Mouse (Mus musculus) neural tube, embryonic 12.5 days (tissue): ENCODE results near the gene Atp5e. TPM values are rescaled to one million over a fixed set of nuclear protein-coding genes. Genes with fewer than 3 reads are reported as not detected.

Experiments used
- ATAC-seq: fragments of 200-750 bp; cut with Nextera tagmentation; 2 replicates; pipeline ENCODE4 v1.8.0; 2017; ENCODE audit warnings: low read depth, mild to moderate bottlenecking, moderate TSS enrichment, moderate library complexity; ENCODE audit not compliant: low FRiP score
- H3K27ac ChIP-seq: fragments of 300-500 bp; sonication (generic); 2 replicates; pipeline ENCODE4 v1.5.1; 2016
- H3K27me3 ChIP-seq: fragments of 300-500 bp; sonication (generic); replicated peaks from 2 replicates; pipeline ENCODE4 v1.6.1; 2016; ENCODE audit warnings: mild to moderate bottlenecking
- H3K36me3 ChIP-seq: fragments of 300-500 bp; sonication (generic); 2 replicates; pipeline ENCODE4 v1.6.1; 2016; ENCODE audit warnings: mild to moderate bottlenecking
- H3K4me1 ChIP-seq: fragments of 300-500 bp; sonication (generic); 2 replicates; pipeline ENCODE4 v1.6.1; 2016
- H3K4me2 ChIP-seq: fragments of 300-500 bp; sonication (generic); replicated peaks from 2 replicates; pipeline ENCODE4 v1.6.1; 2016; ENCODE audit warnings: mild to moderate bottlenecking
- H3K4me3 ChIP-seq: fragments of 300-500 bp; sonication (generic); 2 replicates; pipeline ENCODE4 v1.5.1; 2016
- H3K9ac ChIP-seq: fragments of 300-500 bp; sonication (generic); 2 replicates; pipeline ENCODE4 v1.6.1; 2016; ENCODE audit warnings: mild to moderate bottlenecking
- H3K9me3 ChIP-seq: fragments of 300-500 bp; sonication (generic); 2 replicates; pipeline ENCODE4 v1.6.1; 2016; ENCODE audit warnings: mild to moderate bottlenecking
- WGBS: fragments of 180-500 bp; shearing (Covaris S2); methylation state at CpG from one replicate; pipeline ENCODE4 v1.1.7; 2016; 5-methylcytosine and 5-hydroxymethylcytosine counted together
- polyA plus RNA-seq: library from polyadenylated mRNA; unstranded; fragments of >200 nt; fragmentation: Nextera tagmentation; extraction: Ambion mirVana; gene quantifications from 2 replicates; pipeline ENCODE4 v1.2.1, GENCODE M21; 2016

Atp5e gene
- polyA plus RNA-seq, result 772 and 808 TPM in 2 replicates

- H3K4me3 ChIP-seq, result peak within 1 kb of the TSS; percentile 79
- WGBS, result 3% methylated on average over 48 of the region's 48 CpGs
- H3K9ac ChIP-seq, result peak within 1 kb of the TSS; percentile 73
- ATAC-seq, result peak; percentile 99
- H3K36me3 ChIP-seq, result peaks cover 55% of the 10 kb centered on the region
- H3K4me2 ChIP-seq, result peak within 1 kb of the TSS; percentile 93
- H3K4me1 ChIP-seq, result peaks cover 7% of the 10 kb centered on the region
- no peak within 1 kb of the TSS for H3K27ac ChIP-seq
- H3K27me3 ChIP-seq, result no peaks in the 10 kb centered on the region
- no peaks in the 10 kb centered on the region for H3K9me3 ChIP-seq
These were observed at the start of gene Atp5e for GRCm38 (mm10) chr2:174463789-174464523. Gene Atp5e (minus strand): TSS chr2:174464105.

- Histone ChIP-seq H3K27me3 (no peaks in the 10 kb centered on the region), H3K4me1 (no peaks in the 10 kb centered on the region), H3K27ac (no peak overlapping the region), H3K9ac (no peak overlapping the region), H3K4me2 (no peak overlapping the region), H3K4me3 (no peak overlapping the region), H3K36me3 (no peaks in the 10 kb centered on the region), H3K9me3 (no peaks in the 10 kb centered on the region)
- WGBS, result 91% methylated on average over 8 of the region's 8 CpGs
- no peak for ATAC-seq
These were observed 45.9 kb upstream of the Atp5e start for GRCm38 (mm10) chr2:174509825-174510224.

- WGBS, result 84% methylated on average over 4 of the region's 4 CpGs
These were observed 44.1 kb upstream of the Atp5e start for GRCm38 (mm10) chr2:174507998-174508397.

GRCm38 (mm10) chr2:174502831-174503460 is 39.0 kb upstream of the Atp5e start:
- H3K4me2 ChIP-seq, result no peak overlapping the region
- no peak overlapping the region for H3K4me3 ChIP-seq
- H3K27ac ChIP-seq, result no peak overlapping the region
- no peaks in the 10 kb centered on the region for H3K9me3 ChIP-seq
- no peaks in the 10 kb centered on the region for H3K27me3 ChIP-seq
- no peak overlapping the region for H3K9ac ChIP-seq
- H3K36me3 ChIP-seq, result no peaks in the 10 kb centered on the region
- ATAC-seq, result no peak
- 83% methylated on average over 25 of the region's 25 CpGs for WGBS
- H3K4me1 ChIP-seq, result no peaks in the 10 kb centered on the region

More at GRCm38 (mm10) chr2:174507998-174508397, 44.1 kb upstream of the Atp5e start:
- no peak for ATAC-seq
- Histone ChIP-seq H3K9ac (no peak overlapping the region), H3K4me2 (no peak overlapping the region), H3K4me3 (no peak overlapping the region), H3K9me3 (no peaks in the 10 kb centered on the region), H3K27ac (no peak overlapping the region), H3K4me1 (no peaks in the 10 kb centered on the region), H3K36me3 (no peaks in the 10 kb centered on the region), H3K27me3 (no peaks in the 10 kb centered on the region)

- Histone ChIP-seq H3K36me3 (no peaks in the 10 kb centered on the region), H3K4me2 (no peak overlapping the region), H3K9ac (no peak overlapping the region), H3K27me3 (no peaks in the 10 kb centered on the region), H3K4me3 (no peak overlapping the region), H3K9me3 (no peaks in the 10 kb centered on the region), H3K27ac (no peak overlapping the region), H3K4me1 (no peaks in the 10 kb centered on the region)
- ATAC-seq, result no peak
- 54% methylated on average over 5 of the region's 5 CpGs for WGBS
These were observed 38.4 kb upstream of the Atp5e start for GRCm38 (mm10) chr2:174502321-174502720.

- ATAC-seq, result 0 out of 2 replicates have a peak, but pooled peaks have one; percentile 21
- no peak overlapping the region for H3K27ac ChIP-seq
- no peak overlapping the region for H3K4me3 ChIP-seq
- H3K27me3 ChIP-seq, result no peaks in the 10 kb centered on the region
- no peaks in the 10 kb centered on the region for H3K36me3 ChIP-seq
- no peaks in the 10 kb centered on the region for H3K4me1 ChIP-seq
- 83% methylated on average over 8 of the region's 8 CpGs for WGBS
- no peaks in the 10 kb centered on the region for H3K9me3 ChIP-seq
- H3K9ac ChIP-seq, result no peak overlapping the region
- H3K4me2 ChIP-seq, result no peak overlapping the region
These were observed 37.6 kb upstream of the Atp5e start for GRCm38 (mm10) chr2:174501517-174501916.

GRCm38 (mm10) chr2:174500814-174501503 is 37.1 kb upstream of the Atp5e start:
- Histone ChIP-seq H3K27me3 (no peaks in the 10 kb centered on the region), H3K27ac (no peak overlapping the region), H3K4me3 (no peak overlapping the region), H3K36me3 (no peaks in the 10 kb centered on the region), H3K9me3 (no peaks in the 10 kb centered on the region), H3K9ac (no peak overlapping the region), H3K4me2 (no peak overlapping the region), H3K4me1 (no peaks in the 10 kb centered on the region)
- WGBS, result 79% methylated on average over 14 of the region's 14 CpGs
- ATAC-seq, result peak; percentile 68

GRCm38 (mm10) chr2:174492858-174493257 is 29.0 kb upstream of the Atp5e start:
- H3K4me2 ChIP-seq, result no peak overlapping the region
- ATAC-seq, result no peak
- H3K4me3 ChIP-seq, result no peak overlapping the region
- no peak overlapping the region for H3K9ac ChIP-seq
- WGBS, result 75% methylated on average over 2 of the region's 2 CpGs
- 0 out of 2 replicates have a peak, but pooled peaks cover 3% of the 10 kb centered on the region for H3K9me3 ChIP-seq
- H3K4me1 ChIP-seq, result no peaks in the 10 kb centered on the region
- H3K27ac ChIP-seq, result no peak overlapping the region
- no peaks in the 10 kb centered on the region for H3K36me3 ChIP-seq
- no peaks in the 10 kb centered on the region for H3K27me3 ChIP-seq

GRCm38 (mm10) chr2:174487005-174487404 is 23.1 kb upstream of the Atp5e start:
- WGBS, result 87% methylated on average over 5 of the region's 5 CpGs
- no peak overlapping the region for H3K4me3 ChIP-seq

GRCm38 (mm10) chr2:174478746-174479145 is 14.8 kb upstream of the Atp5e start:
- no peaks in the 10 kb centered on the region for H3K9me3 ChIP-seq
- H3K4me1 ChIP-seq, result no peaks in the 10 kb centered on the region
- H3K9ac ChIP-seq, result no peak overlapping the region
- no peak for ATAC-seq
- 66% methylated on average over 5 of the region's 5 CpGs for WGBS
- no peak overlapping the region for H3K4me3 ChIP-seq
- no peak overlapping the region for H3K4me2 ChIP-seq
- no peaks in the 10 kb centered on the region for H3K27me3 ChIP-seq
- no peaks in the 10 kb centered on the region for H3K36me3 ChIP-seq
- H3K27ac ChIP-seq, result no peak overlapping the region

More at GRCm38 (mm10) chr2:174487005-174487404, 23.1 kb upstream of the Atp5e start:
- no peaks in the 10 kb centered on the region for H3K4me1 ChIP-seq
- no peak overlapping the region for H3K4me2 ChIP-seq
- ATAC-seq, result no peak
- no peak overlapping the region for H3K9ac ChIP-seq
- H3K27ac ChIP-seq, result no peak overlapping the region
- H3K27me3 ChIP-seq, result no peaks in the 10 kb centered on the region
- no peaks in the 10 kb centered on the region for H3K9me3 ChIP-seq
- no peaks in the 10 kb centered on the region for H3K36me3 ChIP-seq

- Histone ChIP-seq H3K27me3 (no peaks in the 10 kb centered on the region), H3K4me3 (no peak overlapping the region), H3K9ac (no peak overlapping the region), H3K4me1 (no peaks in the 10 kb centered on the region), H3K9me3 (no peaks in the 10 kb centered on the region), H3K36me3 (no peaks in the 10 kb centered on the region), H3K27ac (no peak overlapping the region), H3K4me2 (no peak overlapping the region)
- WGBS, result 76% methylated on average over 3 of the region's 3 CpGs
- no peak for ATAC-seq
These were observed 13.8 kb upstream of the Atp5e start for GRCm38 (mm10) chr2:174477543-174478319.
